Mouse (Mus musculus) liver, embryonic 14.5 days (tissue): ENCODE measurements around the gene Rbms1.
A peak's percentile ranks its signal among the peaks of the same experiment; 100 is the strongest.

ENCODE experiments used
- CTCF ChIP-seq: IDR thresholded peaks from 2 replicates; pipeline ENCODE4 v1.5.1; 2016; ENCODE audit warnings: antibody characterized with exemption, low read depth, control low read depth
- EP300 ChIP-seq: IDR thresholded peaks from 2 replicates; pipeline ENCODE4 v1.6.1; 2016; ENCODE audit warnings: antibody characterized with exemption, low read depth

DNA sequence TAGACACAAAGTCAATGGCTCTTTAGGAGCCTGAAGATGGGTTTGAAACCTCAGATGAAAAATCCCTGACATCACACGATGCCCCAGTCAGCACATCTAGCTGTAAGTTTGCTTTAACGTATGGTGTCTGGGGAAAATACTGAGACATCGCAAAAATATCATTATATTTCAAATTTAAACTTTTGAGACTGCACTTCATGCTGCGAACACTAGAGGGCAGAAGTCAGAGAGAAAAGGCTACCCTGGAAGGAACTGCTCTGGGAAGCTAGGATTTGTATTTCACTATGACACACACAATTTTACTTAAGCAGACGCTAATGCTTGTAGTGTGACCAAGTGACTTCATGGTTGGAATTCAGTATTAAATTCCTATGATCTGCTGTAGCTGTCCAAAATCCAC lies 242.1 kb downstream of the Rbms1 start:
- TF ChIP-seq EP300 (no peak), CTCF (peak; percentile 62)
